Mouse (Mus musculus): ENCODE measurements at regions not wholly inside any gene's neighbourhood (a gene's known extent, or its start where the extent isn't known, plus 50 kb on each side); places are given as distances from the start of the nearest gene placed in this dataset.

DNA sequence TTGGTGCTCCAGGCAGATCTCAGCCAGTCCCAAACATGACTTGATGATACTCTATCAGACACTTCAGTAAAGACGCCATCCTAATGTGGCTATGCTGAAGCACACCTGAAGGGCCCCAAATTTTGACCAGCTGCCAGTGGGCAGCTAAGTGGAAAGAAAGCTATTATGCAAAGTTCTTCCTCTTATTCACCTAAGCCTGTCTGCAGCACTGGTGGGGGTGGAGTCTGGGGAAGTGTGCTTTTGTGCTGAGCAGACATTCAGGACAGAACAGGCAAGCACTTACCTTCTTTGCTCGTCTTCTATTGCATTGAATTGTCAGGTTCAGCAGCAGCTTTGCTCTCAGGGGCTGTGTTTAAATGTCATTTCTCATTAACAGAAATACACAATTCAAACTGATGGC, 200.7 kb downstream of the Pla2g4a start:
- no peak for DNase-seq (ENCODE audit: low read depth)

- no peak for DNase-seq (ENCODE audit: low read depth)
These were observed 202.3 kb downstream of the Pla2g4a start for GRCm38 (mm10) chr1:149758783-149759132.

DNA sequence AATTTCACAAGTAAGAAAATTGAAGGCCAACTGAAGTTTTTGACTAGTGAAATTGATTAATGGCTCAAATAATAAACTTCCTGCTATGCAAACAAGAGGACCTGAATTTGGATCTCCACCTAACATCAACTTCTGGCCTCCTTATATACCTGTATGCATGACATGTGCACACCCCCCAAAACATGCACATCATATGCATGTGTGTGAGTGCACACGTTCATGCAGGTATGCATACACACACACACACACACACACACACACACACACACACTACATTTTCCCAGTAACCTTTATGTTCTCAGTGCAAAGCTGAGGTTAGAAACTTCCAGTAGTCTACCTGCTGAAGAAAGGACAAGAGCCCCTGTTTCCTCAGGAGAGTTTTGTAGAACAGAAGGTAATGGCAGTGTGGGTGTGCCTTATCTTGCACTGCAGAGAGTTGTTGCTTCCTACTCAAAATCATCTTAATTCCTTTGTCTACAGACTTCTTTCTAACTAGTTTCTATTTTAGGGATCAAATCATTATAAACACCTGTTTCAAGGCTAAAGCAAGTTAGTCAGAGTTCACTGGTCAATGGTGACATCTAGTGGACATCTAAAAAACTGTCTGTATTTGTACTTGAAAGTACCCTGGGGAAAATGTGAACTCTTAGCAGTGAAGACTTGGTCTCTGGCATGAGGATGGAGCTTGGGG, 202.9 kb downstream of the Pla2g4a start:
- DNase-seq (ENCODE audit: low read depth), result peak; percentile 86

DNA sequence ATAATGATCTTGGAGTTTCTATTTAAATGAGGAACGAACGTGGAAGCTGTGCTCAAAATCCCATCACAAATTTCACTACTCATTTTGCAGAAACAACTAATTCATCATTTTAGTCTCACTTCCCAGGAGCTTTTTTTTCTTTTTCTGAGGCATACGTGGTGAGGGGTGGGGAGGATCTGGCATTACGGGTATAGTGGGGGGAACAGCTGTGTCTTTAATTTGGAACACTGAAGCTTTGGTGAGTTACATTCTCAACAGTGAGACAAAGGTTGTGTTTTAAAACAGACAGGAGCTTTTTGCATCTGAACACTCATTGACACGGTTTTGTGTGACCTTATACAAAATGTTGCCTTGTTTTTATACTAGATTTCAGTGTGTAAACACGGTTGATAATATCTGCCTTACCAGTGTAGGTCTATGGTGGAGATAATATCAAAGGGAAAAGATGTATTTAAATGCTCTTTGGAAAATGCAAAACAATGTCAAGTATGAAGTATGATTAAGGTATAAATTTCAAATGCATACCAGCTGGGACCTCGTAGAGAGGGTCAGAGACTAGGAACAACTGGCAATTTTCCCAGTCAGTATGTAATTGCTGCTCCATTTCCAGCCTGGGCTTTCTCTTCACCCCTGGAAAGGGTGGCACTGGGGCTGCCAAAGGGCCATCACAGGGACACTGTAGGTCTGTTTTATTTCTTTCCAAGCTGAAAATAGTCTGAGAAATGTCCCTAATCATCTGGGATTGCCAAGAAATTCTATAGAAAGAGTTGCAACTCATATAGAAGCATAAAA, 207.6 kb downstream of the Pla2g4a start:
- no peak for DNase-seq (ENCODE audit: low read depth)

GRCm38 (mm10) chr1:149749405-149749804, 211.7 kb downstream of the Pla2g4a start:
- peak; percentile 23 for DNase-seq (ENCODE audit: low read depth)

GRCm38 (mm10) chr1:149738959-149739358, 222.1 kb downstream of the Pla2g4a start:
- DNase-seq (ENCODE audit: low read depth), result no peak

GRCm38 (mm10) chr1:149734241-149734640, 226.8 kb downstream of the Pla2g4a start:
- no peak for DNase-seq (ENCODE audit: low read depth)

DNA sequence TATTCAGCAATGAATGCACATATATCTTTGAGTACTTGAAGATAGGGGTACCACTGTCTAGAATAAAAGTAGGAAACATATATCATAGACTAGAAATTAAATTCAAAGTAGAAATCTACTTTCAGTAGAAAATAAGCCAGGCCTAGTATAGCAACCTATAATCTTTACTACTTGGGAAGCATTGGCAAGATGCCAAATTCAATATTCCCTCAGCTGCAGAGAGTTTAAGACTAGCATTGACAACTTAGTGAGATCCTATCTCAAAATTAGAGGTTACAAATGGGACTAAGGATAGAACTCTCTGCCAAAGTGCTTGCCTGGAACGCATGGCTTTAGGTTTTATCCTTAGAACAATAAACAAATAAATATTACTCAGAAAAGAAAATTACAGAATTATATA, 245.9 kb downstream of the Pla2g4a start:
- DNase-seq (ENCODE audit: low read depth), result no peak

- DNase-seq (ENCODE audit: low read depth), result no peak
These were observed 248.8 kb downstream of the Pla2g4a start for GRCm38 (mm10) chr1:149712330-149712729.

- peak; percentile 37 for DNase-seq (ENCODE audit: low read depth)
These were observed 255.9 kb downstream of the Pla2g4a start for GRCm38 (mm10) chr1:149705223-149705622.

GRCm38 (mm10) chr1:149699411-149699810, 261.7 kb downstream of the Pla2g4a start:
- DNase-seq (ENCODE audit: low read depth), result no peak

DNA sequence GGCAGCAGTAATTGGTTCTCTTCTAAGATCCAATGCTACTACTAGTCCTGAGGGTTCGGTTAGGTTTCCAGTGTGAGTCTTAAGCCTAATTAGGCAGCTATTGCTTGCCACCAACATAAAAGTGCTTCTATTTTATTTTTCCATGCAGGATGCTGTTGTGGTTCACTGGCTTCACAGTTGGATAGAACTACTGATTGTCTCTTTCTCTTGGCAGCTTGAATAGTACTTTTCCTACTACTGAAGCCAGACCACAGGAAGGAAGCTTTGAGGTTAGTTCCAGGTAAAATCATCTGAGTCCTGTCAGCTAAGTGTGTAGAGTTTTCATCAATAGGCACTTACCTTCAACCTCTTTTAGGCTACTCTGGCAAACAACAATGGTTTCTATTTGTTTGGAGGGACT, 286.9 kb downstream of the Pla2g4a start:
- peak; percentile 20 for DNase-seq (ENCODE audit: low read depth)

- no peak for DNase-seq (ENCODE audit: low read depth)
These were observed 288.5 kb downstream of the Pla2g4a start for GRCm38 (mm10) chr1:149672571-149672970.

- DNase-seq (ENCODE audit: low read depth), result no peak
These were observed 289.0 kb downstream of the Pla2g4a start for GRCm38 (mm10) chr1:149672117-149672516.

- DNase-seq (ENCODE audit: low read depth), result no peak
These were observed 290.0 kb downstream of the Pla2g4a start for GRCm38 (mm10) chr1:149671091-149671490.
